Mouse (Mus musculus): ENCODE results near the gene Olfr131. TPM values are rescaled to one million over a fixed set of nuclear protein-coding genes. Genes with fewer than 3 reads are reported as not detected.
"Not testable (repeated sequence)": the region's sequence is repeated elsewhere in the genome, so short reads cannot be mapped to it uniquely, and the experiment has no call there.

Olfr131 gene
- total RNA-seq (2021) = not detected
- long read RNA-seq, experiment 1 = 0 reads
- long read RNA-seq, experiment 2 = 0 reads

GRCm38 (mm10) chr17:38088593-38088992 lies at the start of gene Olfr131:
TSS of gene Olfr131 (minus strand) at chr17:38088693.
- DNase-seq (ENCODE audit: low spot score in 2 of 2) = no peak
- TF ChIP-seq CTCF (conservative IDR thresholded peaks at IDR 0.05) = no peak
- no peak within 1 kb of the TSS for H3K4me3 ChIP-seq
- H3K27ac ChIP-seq = no peak within 1 kb of the TSS

GRCm38 (mm10) chr17:38134426-38134825 lies 45.9 kb upstream of the Olfr131 start, which contains the start of gene Olfr132:
TSS of gene Olfr132 (minus strand) at chr17:38134526.
- Histone ChIP-seq H3K27ac (no peak within 1 kb of the TSS), H3K4me3 (no peak within 1 kb of the TSS)
- TF ChIP-seq CTCF (conservative IDR thresholded peaks at IDR 0.05) = no peak
- DNase-seq (ENCODE audit: low spot score in 2 of 2) = no peak

DNA sequence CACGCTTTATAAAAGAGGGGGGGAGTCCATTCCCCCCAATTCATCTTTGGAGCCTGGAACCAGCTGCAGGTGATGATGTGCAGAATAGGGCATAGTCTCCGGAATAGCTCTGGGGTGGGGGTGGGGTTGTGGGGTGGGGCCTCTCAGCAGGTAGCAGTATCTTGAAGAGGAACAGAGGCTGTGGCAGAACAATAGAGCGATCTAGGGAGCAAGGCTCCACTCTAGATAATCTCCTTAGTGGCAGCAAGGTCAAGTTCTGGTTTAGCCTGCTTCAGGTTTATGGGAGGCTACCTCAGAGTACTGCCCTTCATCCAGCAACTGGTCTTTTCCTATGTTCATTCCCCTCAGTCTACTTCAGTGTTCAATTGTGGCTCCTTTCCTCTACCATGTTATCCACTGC lies 36.9 kb upstream of the Olfr131 start:
- not testable (repeated sequence) for H3K4me3 ChIP-seq; DNase-seq (ENCODE audit: low spot score in 2 of 2); H3K27ac ChIP-seq

DNA sequence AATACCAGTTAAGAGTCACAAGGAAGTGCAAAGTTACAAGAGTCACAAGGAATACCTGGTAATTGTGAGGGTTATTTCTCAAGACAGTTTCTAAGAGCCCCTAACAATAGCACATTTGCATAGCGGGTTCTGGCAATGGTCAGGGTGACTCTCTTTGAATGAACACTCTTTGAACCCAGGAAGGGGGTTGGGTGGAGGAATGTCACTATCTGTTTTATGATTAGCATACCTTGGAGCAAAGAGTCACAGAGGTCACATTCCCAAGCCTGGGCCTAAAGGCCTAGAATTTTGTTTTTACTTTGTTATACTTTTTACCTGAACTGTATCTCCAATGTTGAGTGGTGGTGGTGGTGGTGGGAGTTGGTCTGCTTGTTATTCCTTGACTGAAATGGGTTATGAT lies 35.7 kb upstream of the Olfr131 start:
- H3K4me3 ChIP-seq; H3K27ac ChIP-seq; DNase-seq (ENCODE audit: low spot score in 2 of 2): not testable (repeated sequence)

DNA sequence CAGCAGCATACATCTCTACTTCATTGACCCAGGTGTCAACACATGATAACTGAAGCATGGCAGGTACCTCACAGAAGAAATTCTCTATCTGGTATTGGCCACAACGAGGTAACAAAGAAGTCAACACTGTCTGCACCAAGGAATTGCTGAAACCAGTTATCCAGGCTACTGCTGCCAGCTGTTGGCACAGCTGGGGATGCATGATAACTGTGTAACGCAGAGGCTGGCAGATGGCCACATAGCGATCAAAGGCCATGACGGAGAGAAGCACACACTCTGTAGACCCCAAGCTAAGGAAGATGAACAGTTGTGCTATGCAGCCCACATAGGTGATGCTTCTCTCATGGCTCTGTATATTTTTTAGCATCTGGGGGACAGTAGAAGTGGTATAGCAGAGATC lies 6.1 kb downstream of the Olfr131 start:
- DNase-seq (ENCODE audit: low spot score in 2 of 2) = no peak
- Histone ChIP-seq H3K4me3 (no peak overlapping the region), H3K27ac (no peak overlapping the region)
- TF ChIP-seq CTCF (conservative IDR thresholded peaks at IDR 0.05) = no peak

DNA sequence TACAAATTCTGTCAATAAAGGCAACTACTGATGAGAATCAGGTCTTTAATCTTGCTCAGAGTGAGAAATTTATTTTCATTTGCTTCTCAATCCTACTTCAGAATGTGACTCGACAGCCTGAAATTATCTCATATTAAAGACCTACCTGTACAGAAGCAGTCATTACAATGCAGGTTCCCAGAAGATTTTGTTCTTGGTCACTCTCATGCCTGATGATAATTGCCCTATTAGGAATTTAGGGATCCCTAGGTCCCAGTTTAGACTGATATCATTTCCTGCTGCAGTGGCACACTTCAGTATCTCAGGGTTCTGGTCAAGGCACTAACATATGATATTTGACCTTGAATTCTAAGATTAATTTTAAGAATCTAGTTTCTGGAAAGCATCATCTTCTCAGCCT lies 24.9 kb downstream of the Olfr131 start, which contains the start of gene Olfr130:
Gene Olfr130, plus strand, starts transcription at position 301 of the 400 bp plus-strand sequence.
- no peak for TF ChIP-seq CTCF (conservative IDR thresholded peaks at IDR 0.05)
- DNase-seq (ENCODE audit: low spot score in 2 of 2) = no peak
- Histone ChIP-seq H3K4me3 (no peak within 1 kb of the TSS), H3K27ac (no peak within 1 kb of the TSS)

GRCm38 (mm10) chr17:38059979-38060378 lies 28.5 kb downstream of the Olfr131 start, which contains the start of gene Olfr129:
TSS of gene Olfr129 (minus strand) at chr17:38060079.
- TF ChIP-seq CTCF (conservative IDR thresholded peaks at IDR 0.05) = no peak
- Histone ChIP-seq H3K4me3 (no peak within 1 kb of the TSS), H3K27ac (no peak within 1 kb of the TSS)
- DNase-seq (ENCODE audit: low spot score in 2 of 2) = no peak

Other genes with a start within 250 kb of the Olfr131 start
- not detected for gene Olfr126, start 241.2 kb downstream of the Olfr131 start, total RNA-seq (2021)
- gene Olfr127, start 188.3 kb downstream of the Olfr131 start, total RNA-seq (2021) = not detected
- gene Olfr128, start 168.1 kb downstream of the Olfr131 start, total RNA-seq (2021) = not detected
- gene Olfr761, start 135.6 kb downstream of the Olfr131 start, total RNA-seq (2021) = not detected
- gene Olfr129, start 28.6 kb downstream of the Olfr131 start, total RNA-seq (2021) = not detected
- gene Olfr130, start 24.8 kb downstream of the Olfr131 start, total RNA-seq (2021) = not detected
- not detected for gene Olfr132, start 45.8 kb upstream of the Olfr131 start, total RNA-seq (2021)
- not detected for gene Olfr133, start 56.6 kb upstream of the Olfr131 start, total RNA-seq (2021)
- not detected for gene Olfr134, start 82.7 kb upstream of the Olfr131 start, total RNA-seq (2021)
- not detected for gene Olfr135, start 115.6 kb upstream of the Olfr131 start, total RNA-seq (2021)
- not detected for gene Olfr138, start 172.3 kb upstream of the Olfr131 start, total RNA-seq (2021)
- not detected for gene Olfr137, start 218.9 kb upstream of the Olfr131 start, total RNA-seq (2021)
- gene Olfr136, start 241.1 kb upstream of the Olfr131 start, total RNA-seq (2021) = not detected

All from layer of hippocampus, adult 2 months (tissue).